Mouse (Mus musculus) small intestine, adult 2 months (tissue): ENCODE measurements around the gene Rras.

ENCODE experiments used
- CTCF ChIP-seq: fragments of 200-500 bp; IDR thresholded peaks from 2 replicates; pipeline ENCODE4 v1.5.1; 2012; ENCODE audit warnings: low read depth, mild to moderate bottlenecking, control low read depth, inconsistent platforms, low read length, moderate library complexity, mixed read lengths; ENCODE audit not compliant: insufficient replicate concordance, insufficient read length; ENCODE audit errors: extremely low read depth
- POLR2A ChIP-seq: fragments of 200-500 bp; IDR thresholded peaks from 2 replicates; pipeline ENCODE4 v1.6.1; 2012; ENCODE audit warnings: low read depth, mild to moderate bottlenecking, control low read depth, inconsistent platforms, low read length, moderate library complexity

GRCm38 (mm10) chr7:44970231-44970691, 47.5 kb upstream of the Rras start:
- TF ChIP-seq POLR2A, result peak; percentile 38; the same call in 1 of the 2 replicates
- no peak for TF ChIP-seq CTCF
